Mouse (Mus musculus) stomach, embryonic 15.5 days (tissue): ENCODE results near the gene Katna1. TPM values are rescaled to one million over a fixed set of nuclear protein-coding genes. Genes with fewer than 3 reads are reported as not detected.
A peak's percentile ranks its signal among the peaks of the same experiment; 100 is the strongest.

Experiments
- ATAC-seq: fragments of 200-750 bp; cut with Nextera tagmentation; 2 replicates; pipeline ENCODE4 v1.8.0; 2017; ENCODE audit warnings: low read depth, moderate number of reproducible peaks, moderate TSS enrichment; ENCODE audit not compliant: insufficient read depth, low FRiP score
- H3K27ac ChIP-seq: fragments of 300-500 bp; sonication (generic); 2 replicates; pipeline ENCODE4 v1.5.1; 2015; ENCODE audit warnings: mild to moderate bottlenecking, inconsistent platforms
- H3K27me3 ChIP-seq: fragments of 300-500 bp; sonication (generic); replicated peaks from 2 replicates; pipeline ENCODE4 v1.6.1; 2015; ENCODE audit warnings: inconsistent platforms
- H3K36me3 ChIP-seq: fragments of 300-500 bp; sonication (generic); 2 replicates; pipeline ENCODE4 v1.6.1; 2015; ENCODE audit warnings: inconsistent platforms
- H3K4me1 ChIP-seq: fragments of 300-500 bp; sonication (generic); 2 replicates; pipeline ENCODE4 v1.6.1; 2015; ENCODE audit warnings: inconsistent platforms
- H3K4me2 ChIP-seq: fragments of 300-500 bp; sonication (generic); 2 replicates; pipeline ENCODE4 v1.6.1; 2015; ENCODE audit warnings: mild to moderate bottlenecking, inconsistent platforms
- H3K4me3 ChIP-seq: fragments of 300-500 bp; sonication (generic); replicated peaks from 2 replicates; pipeline ENCODE4 v1.5.1; 2015; ENCODE audit warnings: inconsistent platforms
- H3K9ac ChIP-seq: fragments of 300-500 bp; sonication (generic); 2 replicates; pipeline ENCODE4 v1.6.1; 2015; ENCODE audit warnings: inconsistent platforms
- H3K9me3 ChIP-seq: fragments of 300-500 bp; sonication (generic); 2 replicates; pipeline ENCODE4 v1.6.1; 2016; ENCODE audit warnings: inconsistent platforms
- WGBS: fragments of 180-500 bp; shearing (Covaris S2); methylation state at CpG from one replicate; pipeline ENCODE4 v1.1.7; 2015; 5-methylcytosine and 5-hydroxymethylcytosine counted together
- polyA plus RNA-seq: library from polyadenylated mRNA; unstranded; fragments of >200 nt; fragmentation: Nextera tagmentation; extraction: Ambion mirVana; gene quantifications from 2 replicates; pipeline ENCODE4 v1.2.1, GENCODE M21; 2015

The Katna1 gene
- polyA plus RNA-seq, 1 experiment from 2014 or later: 59.5 TPM

GRCm38 (mm10) chr10:7780238-7781176, 54.7 kb downstream of the Katna1 start:
- H3K9ac ChIP-seq: peak overlapping the region; percentile 66
- H3K9me3 ChIP-seq: no peaks in the 10 kb centered on the region
- H3K27ac ChIP-seq: peak overlapping the region; percentile 60
- no peaks in the 10 kb centered on the region for H3K4me1 ChIP-seq
- peak overlapping the region; percentile 99 for H3K4me3 ChIP-seq
- H3K27me3 ChIP-seq: no peaks in the 10 kb centered on the region
- under 1% methylated on average over 56 of the region's 77 CpGs for WGBS
- peak; percentile 92 for ATAC-seq
- H3K36me3 ChIP-seq: no peaks in the 10 kb centered on the region
- H3K4me2 ChIP-seq: peak overlapping the region; percentile 78

DNA sequence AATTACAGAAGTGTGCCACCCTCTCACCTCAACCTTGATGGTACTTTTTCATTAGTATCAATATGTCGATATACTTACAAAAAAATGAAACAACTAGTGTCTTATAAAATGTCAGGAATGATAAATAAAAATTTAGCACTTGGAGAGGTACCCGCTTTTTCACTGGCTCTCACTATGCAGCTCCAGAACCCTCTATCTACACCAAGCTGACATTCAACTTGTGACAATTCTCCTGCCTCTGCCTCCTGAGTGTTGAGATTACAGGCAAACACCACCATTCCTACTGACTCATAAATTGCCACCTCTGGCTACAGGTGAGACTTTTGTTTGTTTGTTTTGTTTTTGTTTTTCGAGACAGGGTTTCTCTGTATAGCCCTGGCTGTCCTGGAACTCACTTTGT, 55.4 kb downstream of the Katna1 start:
- Histone ChIP-seq H3K27me3 (no peaks in the 10 kb centered on the region), H3K4me1 (no peaks in the 10 kb centered on the region), H3K27ac (peak overlapping the region; percentile 8; the same call in 1 of the 2 replicates), H3K4me2 (peak overlapping the region; percentile 78), H3K9me3 (no peaks in the 10 kb centered on the region), H3K36me3 (no peaks in the 10 kb centered on the region), H3K9ac (no peak overlapping the region), H3K4me3 (peak overlapping the region; percentile 99)
- 55% methylated on average over 3 of the region's 3 CpGs for WGBS
- ATAC-seq: no peak

DNA sequence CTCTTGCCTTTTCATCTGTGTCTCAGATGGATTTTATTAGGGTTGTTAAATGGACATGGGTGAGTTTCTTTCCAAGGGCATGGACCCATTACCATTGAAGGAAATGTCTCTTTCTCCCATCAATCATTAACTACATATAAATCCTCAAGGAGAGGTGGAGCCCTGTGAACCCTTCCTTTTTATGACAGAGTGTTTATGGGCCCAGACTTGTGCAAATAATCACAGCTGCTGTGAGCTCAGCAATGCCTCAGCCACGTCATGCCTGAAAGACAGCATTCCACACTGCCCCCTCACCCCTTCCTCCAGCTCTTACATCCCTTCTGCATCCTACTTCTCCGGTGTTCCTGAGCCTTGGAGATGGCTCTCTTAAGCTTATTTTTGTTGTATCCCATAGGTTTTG, 61.5 kb downstream of the Katna1 start:
- Histone ChIP-seq H3K9me3 (no peaks in the 10 kb centered on the region), H3K36me3 (peaks cover 13% of the 10 kb centered on the region; the same call in 1 of the 2 replicates), H3K4me2 (no peak overlapping the region), H3K9ac (no peak overlapping the region), H3K4me3 (no peak overlapping the region), H3K27me3 (no peaks in the 10 kb centered on the region), H3K4me1 (peaks cover 3% of the 10 kb centered on the region; the same call in 1 of the 2 replicates), H3K27ac (no peak overlapping the region)
- ATAC-seq: no peak
- 42% methylated on average over 2 of the region's 2 CpGs for WGBS

DNA sequence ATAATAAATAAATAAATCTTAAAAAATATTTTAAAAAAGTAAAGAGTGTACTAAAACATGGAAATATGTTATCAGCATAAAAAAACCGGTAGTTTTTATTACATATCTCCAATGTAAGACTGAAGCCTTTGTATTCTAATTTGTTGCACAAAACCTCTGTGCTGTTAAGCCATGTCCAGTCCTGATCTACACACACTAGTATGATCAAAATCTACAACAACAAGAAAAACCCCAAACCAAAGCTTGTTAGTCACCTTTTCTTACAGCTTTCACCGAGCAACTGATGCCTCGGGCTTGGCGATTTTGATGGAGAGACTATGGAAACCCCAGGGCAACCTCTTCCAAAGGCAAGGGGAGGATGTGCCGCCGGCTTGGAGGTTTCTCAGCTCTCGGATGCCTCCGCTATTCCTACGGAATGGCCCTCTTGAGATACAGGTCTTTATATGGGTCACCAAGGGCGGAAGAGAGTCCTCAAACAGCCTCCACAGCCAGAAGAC, 66.5 kb downstream of the Katna1 start:
- no peak; the same call in 1 of the 2 replicates for ATAC-seq
- Histone ChIP-seq H3K4me3 (peak overlapping the region; percentile 83), H3K27ac (peak overlapping the region; percentile 68; the same call in 1 of the 2 replicates), H3K4me2 (peak overlapping the region; percentile 55), H3K27me3 (no peaks in the 10 kb centered on the region), H3K9me3 (no peaks in the 10 kb centered on the region), H3K36me3 (peaks cover 21% of the 10 kb centered on the region; the same call in 1 of the 2 replicates), H3K9ac (peak overlapping the region; percentile 75), H3K4me1 (peaks cover 11% of the 10 kb centered on the region)
- 0% methylated on average over 10 of the region's 10 CpGs for WGBS

- H3K9me3 ChIP-seq: no peaks in the 10 kb centered on the region
- H3K4me3 ChIP-seq: peak within 1 kb of the TSS; percentile 83
- H3K36me3 ChIP-seq: peaks cover 24% of the 10 kb centered on the region; the same call in 1 of the 2 replicates
- H3K4me2 ChIP-seq: peak within 1 kb of the TSS; percentile 77
- peaks cover 11% of the 10 kb centered on the region for H3K4me1 ChIP-seq
- H3K27ac ChIP-seq: peak within 1 kb of the TSS; percentile 68; the same call in 1 of the 2 replicates
- under 1% methylated on average over 52 of the region's 52 CpGs for WGBS
- ATAC-seq: peak; percentile 93
- H3K27me3 ChIP-seq: no peaks in the 10 kb centered on the region
- peak within 1 kb of the TSS; percentile 75 for H3K9ac ChIP-seq
Observed at GRCm38 (mm10) chr10:7792751-7793385, 67.1 kb downstream of the Katna1 start, which contains the start of the genes Ginm1 and Ppil4. Gene Ginm1 (minus strand): TSS chr10:7792824. Gene Ppil4 (plus strand): TSS chr10:7792891.

DNA sequence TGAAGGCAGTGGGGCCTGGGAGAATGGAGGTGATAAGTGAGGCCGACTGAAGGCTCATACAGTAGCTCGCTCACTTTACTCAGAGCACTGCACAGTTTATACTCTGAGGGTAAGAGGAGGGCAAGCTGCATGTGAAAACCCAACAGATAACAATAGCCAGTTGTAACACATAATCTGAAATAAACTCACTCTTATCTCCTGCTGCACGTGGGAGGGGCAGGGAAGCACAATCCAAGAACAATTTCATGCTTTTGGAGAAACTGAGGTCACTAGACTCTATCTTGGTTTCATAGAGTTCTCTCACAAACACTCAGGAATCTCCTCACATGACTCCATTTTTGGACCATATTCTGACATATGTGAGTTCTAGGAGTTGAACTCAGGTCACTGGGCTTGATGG, 75.5 kb downstream of the Katna1 start:
- Histone ChIP-seq H3K27me3 (no peaks in the 10 kb centered on the region), H3K9me3 (no peaks in the 10 kb centered on the region), H3K9ac (no peak overlapping the region), H3K36me3 (peaks cover 42% of the 10 kb centered on the region), H3K27ac (no peak overlapping the region), H3K4me2 (no peak overlapping the region), H3K4me1 (no peaks in the 10 kb centered on the region), H3K4me3 (no peak overlapping the region)
- no peak for ATAC-seq
- 83% methylated on average over 3 of the region's 3 CpGs for WGBS

DNA sequence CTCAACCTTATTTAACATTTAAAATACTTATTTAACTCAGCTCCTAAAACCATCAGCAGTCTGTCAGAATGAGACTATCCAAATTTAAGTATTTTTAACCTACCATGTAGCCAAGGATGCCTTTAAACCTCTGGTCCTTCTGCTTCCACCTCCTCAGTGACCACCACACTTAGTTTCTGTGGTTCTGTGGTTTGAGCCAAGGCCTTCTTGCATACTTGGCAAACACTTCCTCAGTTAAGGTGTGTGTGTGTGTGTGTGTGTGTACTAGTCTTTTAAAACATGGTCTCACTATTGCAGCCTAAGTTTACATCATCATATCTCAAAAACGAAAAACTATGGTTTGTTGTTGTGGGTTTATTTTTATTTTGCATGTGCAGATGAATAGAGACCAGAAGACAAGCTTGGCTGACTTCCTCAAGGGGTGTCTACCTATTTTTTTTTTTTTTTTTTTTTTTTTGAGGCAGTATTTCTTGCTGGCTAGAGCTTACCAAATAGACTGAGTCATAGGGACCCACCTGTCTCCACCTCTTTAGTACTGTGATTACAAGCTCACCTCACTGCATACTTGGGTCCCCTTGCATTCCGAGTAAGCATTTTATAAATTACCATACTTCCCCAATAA, 76.8 kb downstream of the Katna1 start:
- no peak for ATAC-seq
- 91% methylated on average over 2 of the region's 2 CpGs for WGBS
- Histone ChIP-seq H3K4me1 (no peaks in the 10 kb centered on the region), H3K36me3 (peaks cover 33% of the 10 kb centered on the region), H3K27ac (no peak overlapping the region), H3K9me3 (no peaks in the 10 kb centered on the region), H3K9ac (no peak overlapping the region), H3K4me3 (no peak overlapping the region), H3K27me3 (no peaks in the 10 kb centered on the region), H3K4me2 (no peak overlapping the region)

DNA sequence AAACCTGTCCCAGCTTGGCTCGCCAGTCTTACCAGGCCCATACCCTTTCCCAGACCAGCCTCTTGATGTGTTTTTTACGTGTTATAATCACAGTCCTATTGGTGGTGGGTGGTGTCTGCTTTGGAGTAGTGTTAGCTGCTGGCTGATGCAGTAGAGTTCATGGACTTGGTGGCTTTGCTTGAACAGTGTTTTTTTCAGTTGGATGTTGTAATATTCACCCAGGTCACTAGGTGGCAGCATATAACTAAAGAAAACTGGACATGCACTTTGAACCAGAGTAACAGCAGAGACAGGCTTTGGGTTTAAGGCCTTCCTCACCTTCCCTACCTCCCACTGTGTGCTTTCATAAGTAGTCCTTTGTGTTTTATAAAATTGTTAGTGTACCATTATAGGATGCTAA, 84.1 kb downstream of the Katna1 start:
- no peak overlapping the region for H3K4me2 ChIP-seq
- no peak overlapping the region for H3K4me3 ChIP-seq
- peak; percentile 22; the same call in 1 of the 2 replicates for ATAC-seq
- no peaks in the 10 kb centered on the region for H3K27me3 ChIP-seq
- no peak overlapping the region for H3K27ac ChIP-seq
- WGBS: 47% methylated on average over 2 of the region's 2 CpGs
- H3K36me3 ChIP-seq: peaks cover 13% of the 10 kb centered on the region; the same call in 1 of the 2 replicates
- H3K9me3 ChIP-seq: no peaks in the 10 kb centered on the region
- H3K9ac ChIP-seq: no peak overlapping the region
- no peaks in the 10 kb centered on the region for H3K4me1 ChIP-seq

Other genes starting within 250 kb of the Katna1 start
- 5.6 and 6.2 TPM in 2 replicates for gene Lrp11, start 136.2 kb upstream of the Katna1 start, polyA plus RNA-seq
- 44.9 and 48.7 TPM in 2 replicates for gene Nup43, start 58.5 kb upstream of the Katna1 start, polyA plus RNA-seq
- gene Pcmt1, start 44.9 kb upstream of the Katna1 start, polyA plus RNA-seq: 105 and 110 TPM in 2 replicates
- gene Lats1, start 44.8 kb upstream of the Katna1 start, polyA plus RNA-seq: 8.4 and 8.5 TPM in 2 replicates
- gene Ginm1, start 66.8 kb downstream of the Katna1 start, polyA plus RNA-seq: 83.4 and 85.6 TPM in 2 replicates
- 37.7 and 37.9 TPM in 2 replicates for gene Ppil4, start 66.9 kb downstream of the Katna1 start, polyA plus RNA-seq
- gene Zc3h12d, start 106.5 kb downstream of the Katna1 start, polyA plus RNA-seq: 0.35 and 0.53 TPM in 2 replicates
- 17.1 and 18.8 TPM in 2 replicates for gene Tab2, start 230.2 kb downstream of the Katna1 start, polyA plus RNA-seq